Mouse (Mus musculus) urinary bladder, postnatal 25 days (tissue): Measurements from ENCODE around the gene Kcnj9.
A peak's percentile ranks its signal among the peaks of the same experiment; 100 is the strongest.

ENCODE experiments used
- DNase-seq: peaks from one replicate; pipeline ENCODE4 v3.0.0; 2022; ENCODE audit warnings: low spot score

Kcnj9 gene

GRCm38 (mm10) chr1:172312768-172313561 is 16.2 kb downstream of the Kcnj9 start:
- DNase-seq = no peak

DNA sequence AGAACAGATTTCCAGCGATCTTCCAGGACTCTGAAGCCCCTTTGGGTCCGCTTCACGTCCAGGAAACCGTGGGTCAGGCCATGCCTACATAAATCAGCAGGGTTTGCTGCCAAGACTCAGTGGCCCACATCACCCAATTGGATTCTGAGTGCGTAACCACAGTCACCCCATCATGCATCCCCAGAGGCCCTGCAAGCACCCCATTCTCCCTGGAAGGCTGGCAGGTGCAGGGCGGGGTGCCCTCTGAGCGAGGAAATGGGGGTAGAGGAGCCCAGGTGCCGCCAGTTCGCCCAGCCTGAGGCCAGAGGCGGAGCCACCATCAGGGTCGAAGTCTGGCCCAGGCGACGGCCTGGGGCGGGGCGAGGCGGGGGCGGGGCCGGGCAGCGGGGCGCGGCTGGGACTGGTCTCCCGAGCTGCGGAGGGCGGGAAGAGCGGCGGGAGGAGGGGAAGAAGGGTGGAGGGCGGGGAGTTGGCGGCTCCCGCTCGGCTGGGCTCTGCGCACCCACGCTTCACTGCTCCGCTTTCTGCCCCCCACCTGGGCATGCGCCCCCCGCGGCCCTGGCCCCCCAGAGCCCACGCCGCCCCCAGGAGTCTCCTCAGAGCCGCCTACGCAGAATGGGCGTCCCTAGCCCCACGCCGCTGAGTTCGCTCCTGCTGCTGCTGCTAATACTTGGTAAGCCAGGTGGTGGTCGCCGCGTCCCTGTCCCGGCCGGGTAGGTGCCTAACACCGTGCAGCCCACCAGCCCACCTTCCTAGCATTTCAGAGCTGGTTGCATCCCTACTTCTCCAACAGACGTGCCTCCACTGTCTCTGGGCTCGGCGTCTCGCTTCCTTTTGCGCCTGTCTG is 17.0 kb downstream of the Kcnj9 start:
- DNase-seq = peak; percentile 79

DNA sequence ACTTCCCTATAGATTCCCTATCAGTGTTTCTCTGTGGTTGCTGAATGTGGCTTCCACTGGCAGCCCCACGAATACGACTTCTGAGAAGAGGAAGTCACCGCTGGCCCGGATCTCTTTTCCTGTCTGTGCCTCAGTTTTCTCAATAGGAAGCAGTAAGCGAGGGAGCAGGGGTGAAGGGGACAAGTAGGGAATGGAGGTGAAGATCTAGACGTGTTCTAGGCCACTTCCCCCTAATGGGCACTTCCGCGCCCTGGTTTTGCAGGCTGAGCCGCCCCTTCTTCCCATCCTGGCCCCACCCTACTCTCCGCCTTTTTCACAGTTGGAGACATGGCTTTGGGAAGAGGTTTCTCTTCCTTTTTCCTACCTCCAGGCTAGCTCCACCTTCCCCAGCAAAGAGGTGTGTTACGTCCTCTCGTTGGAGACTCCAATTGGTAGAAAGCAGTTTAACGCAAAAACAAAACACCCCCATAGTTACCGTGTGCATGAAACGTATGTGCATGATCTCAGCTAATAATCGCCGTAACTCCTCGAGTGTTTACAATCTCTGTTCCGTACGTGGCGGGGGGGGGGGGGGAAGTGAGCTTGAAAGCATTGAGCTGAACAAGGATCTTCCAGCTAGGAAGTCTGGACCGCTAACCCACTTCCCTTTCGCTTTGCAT is 17.7 kb downstream of the Kcnj9 start:
- DNase-seq = peak; percentile 55

DNA sequence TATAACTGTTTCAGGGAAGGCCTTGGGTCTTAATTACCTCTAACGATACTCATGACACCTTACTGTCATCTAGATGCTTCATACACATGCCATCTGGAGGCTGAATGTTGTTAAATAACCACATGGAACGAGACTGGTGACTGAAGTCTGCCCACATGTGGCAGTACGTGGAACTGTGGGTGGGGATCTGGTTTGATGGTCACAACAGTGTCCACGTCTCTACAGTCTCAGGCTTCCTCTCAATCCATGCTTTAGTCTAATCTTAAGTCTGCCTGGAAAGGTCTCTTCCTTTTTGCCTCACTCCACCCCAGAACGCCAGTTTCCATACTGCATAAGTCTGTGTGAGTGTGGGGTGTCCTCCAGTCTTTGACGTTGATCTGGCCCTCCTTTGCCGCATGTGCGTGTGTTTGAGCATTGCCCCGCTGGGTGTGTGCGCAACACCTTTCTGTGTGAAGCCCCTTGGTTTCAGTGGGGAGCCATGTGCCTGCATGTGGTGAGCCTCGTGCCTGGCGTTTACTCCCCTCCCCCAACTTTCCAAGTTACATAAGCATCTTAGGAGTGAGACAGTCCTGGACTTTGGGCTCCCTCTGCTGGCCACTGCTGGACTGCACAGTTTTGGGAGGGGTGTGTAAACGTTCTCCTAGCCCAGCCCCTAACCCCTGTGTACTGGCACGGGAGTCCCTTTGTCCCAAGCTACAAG is 19.3 kb downstream of the Kcnj9 start:
- peak; percentile 91 for DNase-seq

- no peak for DNase-seq
Measured at GRCm38 (mm10) chr1:172308409-172308808, 20.7 kb downstream of the Kcnj9 start.

DNA sequence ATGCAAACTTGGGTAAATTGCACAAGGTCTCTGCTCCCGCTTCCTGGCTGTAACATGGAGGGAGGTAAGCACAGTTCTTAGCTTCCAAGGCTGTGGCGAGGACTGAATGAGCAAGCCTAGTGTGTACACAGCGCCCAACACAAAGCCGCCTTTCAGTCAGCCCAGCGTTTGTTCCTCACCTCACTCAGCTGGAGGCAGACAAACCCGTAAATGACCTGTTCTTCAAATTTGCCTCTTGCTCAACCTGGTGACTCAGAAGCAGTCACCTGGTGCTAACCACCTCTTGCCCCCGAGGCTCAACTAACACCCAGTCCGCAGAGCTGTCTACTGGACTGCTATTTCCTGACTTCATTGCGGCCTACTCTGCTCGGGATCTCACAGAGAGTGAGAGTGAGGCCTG is 21.2 kb downstream of the Kcnj9 start:
- no peak for DNase-seq

GRCm38 (mm10) chr1:172306885-172307284 is 22.2 kb downstream of the Kcnj9 start:
- no peak for DNase-seq

GRCm38 (mm10) chr1:172306196-172306595 is 22.9 kb downstream of the Kcnj9 start:
- no peak for DNase-seq

DNA sequence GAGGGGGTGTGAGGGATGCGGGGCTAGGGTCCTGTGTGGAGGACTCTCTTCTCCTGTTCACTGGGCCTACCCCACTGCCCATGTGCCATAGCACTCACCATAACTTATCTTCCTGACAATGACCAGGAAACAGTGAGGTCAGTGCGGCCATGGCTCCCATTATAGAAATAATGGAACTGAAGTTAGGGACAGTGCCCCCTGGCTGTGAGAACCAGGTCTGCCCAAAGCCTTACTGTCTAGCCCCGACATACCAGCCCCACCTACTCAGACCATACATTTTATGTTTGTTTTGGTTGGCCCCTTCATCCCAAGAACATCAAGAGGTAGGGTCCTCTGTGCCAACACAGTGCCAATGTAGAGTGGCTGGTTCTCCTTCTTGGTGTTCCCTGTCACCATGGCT is 23.5 kb downstream of the Kcnj9 start:
- DNase-seq = no peak

GRCm38 (mm10) chr1:172305153-172305552 is 24.0 kb downstream of the Kcnj9 start:
- no peak for DNase-seq

GRCm38 (mm10) chr1:172304443-172304842 is 24.7 kb downstream of the Kcnj9 start:
- DNase-seq = no peak

DNA sequence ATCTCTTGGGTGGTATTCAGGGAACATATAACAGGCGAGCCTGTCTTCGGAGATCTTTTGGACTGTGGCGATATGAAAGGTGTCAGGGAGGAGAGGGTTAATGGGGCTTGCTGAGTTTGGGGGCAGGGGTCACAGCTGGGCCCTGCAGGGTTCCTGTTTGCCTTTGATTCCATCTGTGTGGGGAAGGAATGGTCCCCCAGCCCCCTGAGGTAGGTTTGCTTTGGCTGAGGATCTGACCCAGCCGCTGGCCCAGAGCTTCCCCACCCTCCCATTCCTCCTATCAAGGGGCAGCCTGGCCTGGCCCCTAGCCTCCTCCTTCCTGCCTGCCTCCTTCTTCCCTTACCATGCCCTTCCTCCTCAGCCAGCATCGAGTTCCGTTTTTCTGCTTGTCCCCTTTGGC is 26.3 kb downstream of the Kcnj9 start:
- no peak for DNase-seq

DNA sequence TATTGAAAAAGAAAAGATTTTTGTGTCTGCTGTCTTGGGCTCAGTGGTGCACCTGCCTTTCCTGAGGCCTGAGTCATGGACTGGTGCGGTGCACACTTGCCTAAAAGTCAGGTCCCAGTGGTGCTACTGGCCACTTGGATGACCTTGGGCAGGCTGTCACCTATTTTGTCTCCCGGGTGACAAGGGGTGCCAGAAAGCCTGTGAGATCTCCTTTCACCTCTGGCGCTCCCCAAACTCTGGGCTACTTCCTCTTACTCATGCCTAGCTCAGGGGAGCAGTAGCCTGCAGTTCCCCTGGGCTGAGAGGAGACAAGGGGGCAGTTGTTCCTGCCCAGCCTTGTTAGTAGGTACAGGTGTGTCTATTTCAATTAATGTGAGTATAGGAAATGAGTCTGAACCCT is 26.8 kb downstream of the Kcnj9 start:
- no peak for DNase-seq

- no peak for DNase-seq
Measured at GRCm38 (mm10) chr1:172301180-172301579, 27.9 kb downstream of the Kcnj9 start.

DNA sequence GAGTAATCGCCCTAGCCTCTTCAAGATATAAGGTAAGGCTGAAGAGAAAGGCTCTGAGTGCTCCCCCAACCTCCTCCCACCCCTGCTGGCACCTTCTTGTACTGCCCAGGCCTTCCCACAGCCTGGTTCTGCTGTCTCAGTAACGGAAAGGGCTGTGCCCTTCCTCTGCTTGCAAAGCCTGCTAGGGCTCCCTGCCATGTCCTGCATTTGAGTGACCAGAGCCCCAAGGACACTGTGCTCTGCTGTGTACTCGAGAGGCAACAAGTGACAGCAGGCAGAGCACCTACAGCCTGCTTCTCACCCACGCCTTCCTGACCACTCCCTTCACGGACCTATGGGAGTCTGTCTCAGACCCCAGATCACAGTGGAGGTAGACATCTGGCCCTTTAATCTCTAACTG is 28.9 kb downstream of the Kcnj9 start:
- DNase-seq = no peak

GRCm38 (mm10) chr1:172299528-172299927 is 29.6 kb downstream of the Kcnj9 start:
- no peak for DNase-seq

DNA sequence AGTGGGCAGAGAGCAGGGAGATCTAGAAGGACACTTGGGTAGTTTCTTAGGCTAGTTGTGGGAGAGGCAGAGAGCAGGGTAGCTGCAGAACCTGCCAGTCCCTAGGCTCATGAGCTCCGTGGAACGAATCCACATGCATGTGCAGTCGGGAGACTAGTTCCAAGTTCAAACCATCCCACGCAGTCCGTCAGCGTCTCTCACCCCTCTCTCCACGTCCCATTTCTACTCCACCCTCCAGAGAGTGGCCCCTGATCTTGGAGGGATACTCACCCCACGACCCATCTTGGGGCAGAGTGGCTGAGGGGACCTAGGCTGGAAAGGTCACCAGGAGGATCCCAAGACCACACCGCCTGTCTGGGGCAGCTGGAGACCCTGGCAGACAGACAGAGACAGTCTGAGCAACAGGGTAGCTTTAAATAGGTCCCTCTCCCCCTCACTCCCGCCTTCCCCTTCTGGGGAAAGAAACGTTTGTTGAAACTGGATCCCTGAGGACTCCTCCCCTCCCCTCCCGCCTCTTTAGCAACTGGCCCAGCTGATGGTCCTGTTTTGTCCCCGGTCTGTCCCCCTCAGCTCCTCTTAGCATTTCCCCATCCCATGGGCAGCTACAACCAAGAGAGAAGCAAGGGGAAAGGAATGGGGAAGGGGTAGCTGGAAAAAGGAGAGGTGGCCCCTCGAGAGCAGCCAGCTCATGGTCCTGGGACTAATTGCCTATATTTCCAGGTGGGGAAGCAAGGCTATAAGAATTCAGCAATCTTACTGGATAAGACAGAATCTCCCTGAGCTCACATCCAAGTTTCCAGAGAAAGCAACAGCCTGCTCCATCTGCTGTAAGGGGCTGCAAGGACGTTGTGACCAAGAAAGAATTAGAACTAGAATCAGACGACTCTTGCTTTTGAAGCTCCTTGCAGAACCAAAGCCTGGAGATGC is 31.2 kb downstream of the Kcnj9 start, which contains the start of gene Atp1a2:
TSS of gene Atp1a2 (minus strand) at position 454 of the 927 bp plus-strand sequence.
- no peak for DNase-seq

DNA sequence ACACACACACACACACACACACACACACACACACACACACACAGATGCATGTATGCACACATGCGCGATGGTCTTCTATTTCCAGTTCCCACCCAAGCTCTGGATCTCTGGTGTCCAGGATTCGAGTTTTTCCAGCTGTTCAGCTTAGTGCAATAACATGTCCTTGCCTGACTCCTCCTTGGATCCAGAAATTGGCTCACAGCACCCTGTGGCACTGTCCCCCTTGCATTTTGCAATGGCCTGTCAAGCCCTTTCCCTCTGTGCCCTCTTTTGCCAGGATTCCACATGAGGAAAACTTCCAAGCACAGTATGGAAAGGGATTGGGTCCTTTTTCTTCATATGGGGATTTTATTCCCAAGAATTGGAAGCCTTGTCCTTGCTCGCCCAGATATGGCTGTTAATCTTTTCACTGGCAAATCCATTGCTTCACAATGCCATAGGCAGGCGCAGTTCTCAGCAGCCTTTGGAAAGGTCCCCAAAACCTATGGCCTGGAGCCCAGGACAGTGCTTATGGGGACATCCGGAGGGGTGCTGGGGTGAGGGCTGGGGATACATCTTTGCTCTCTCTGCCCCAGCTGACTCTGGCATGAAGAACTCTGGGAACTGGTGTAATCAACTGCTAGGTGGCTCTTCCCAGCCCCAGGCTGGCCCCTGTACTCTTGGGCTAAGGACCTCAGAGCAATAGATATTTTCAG is 32.2 kb downstream of the Kcnj9 start:
- DNase-seq = no peak

DNA sequence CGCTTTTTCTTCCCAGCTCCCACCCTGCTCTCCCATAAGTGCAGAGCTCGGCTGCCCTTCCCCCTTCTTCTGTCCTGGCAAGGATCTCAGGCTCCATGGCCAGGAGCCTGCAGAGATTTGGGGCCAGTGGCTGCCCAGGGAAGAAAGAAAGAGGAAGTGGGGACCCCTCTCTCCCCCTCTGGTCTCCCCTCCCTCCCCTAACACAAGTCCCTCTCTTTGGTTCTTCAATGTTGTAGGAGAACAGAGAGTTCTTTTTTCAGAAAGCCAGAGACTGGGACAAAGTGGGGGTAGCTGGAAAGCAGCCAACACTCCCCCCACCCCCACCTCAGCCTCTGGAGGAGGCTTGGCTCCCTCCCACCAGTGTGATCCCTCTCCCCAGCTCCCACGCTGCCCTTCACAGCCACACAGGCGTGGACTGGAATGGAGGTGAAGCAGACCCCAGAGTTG is 33.3 kb downstream of the Kcnj9 start:
- no peak for DNase-seq

DNA sequence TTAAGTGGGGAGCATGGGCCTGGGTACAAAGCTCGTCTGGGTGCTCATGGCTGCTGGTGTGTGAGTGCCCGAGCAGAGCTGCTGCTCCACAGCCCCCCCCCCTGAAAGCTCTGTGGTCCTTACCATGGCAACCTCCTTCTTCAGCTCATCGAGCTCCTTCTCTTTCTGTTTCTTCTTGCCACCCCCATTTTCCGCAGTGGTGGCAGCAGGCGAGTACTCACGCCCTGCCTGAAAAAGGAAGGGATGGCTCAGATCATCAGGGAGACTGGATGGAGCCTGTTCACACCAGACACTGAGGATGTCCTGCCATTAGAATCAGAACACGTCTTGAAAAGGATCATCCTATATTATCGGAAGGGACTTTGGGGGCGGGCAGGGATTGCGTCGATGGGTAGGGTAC is 35.7 kb downstream of the Kcnj9 start:
- DNase-seq = no peak
